Mouse (Mus musculus) urinary bladder, postnatal 4 days (tissue): ENCODE data around the gene Atf3.
"Not testable (repeated sequence)": the region's sequence is repeated elsewhere in the genome, so short reads cannot be mapped to it uniquely, and the experiment has no call there.

Source experiments
- DNase-seq, 2 experiments: peaks; one replicate each; pipeline ENCODE4 v3.0.0; 2021 to 2022; ENCODE audit warnings: low spot score in 2 of 2

The Atf3 gene

DNA sequence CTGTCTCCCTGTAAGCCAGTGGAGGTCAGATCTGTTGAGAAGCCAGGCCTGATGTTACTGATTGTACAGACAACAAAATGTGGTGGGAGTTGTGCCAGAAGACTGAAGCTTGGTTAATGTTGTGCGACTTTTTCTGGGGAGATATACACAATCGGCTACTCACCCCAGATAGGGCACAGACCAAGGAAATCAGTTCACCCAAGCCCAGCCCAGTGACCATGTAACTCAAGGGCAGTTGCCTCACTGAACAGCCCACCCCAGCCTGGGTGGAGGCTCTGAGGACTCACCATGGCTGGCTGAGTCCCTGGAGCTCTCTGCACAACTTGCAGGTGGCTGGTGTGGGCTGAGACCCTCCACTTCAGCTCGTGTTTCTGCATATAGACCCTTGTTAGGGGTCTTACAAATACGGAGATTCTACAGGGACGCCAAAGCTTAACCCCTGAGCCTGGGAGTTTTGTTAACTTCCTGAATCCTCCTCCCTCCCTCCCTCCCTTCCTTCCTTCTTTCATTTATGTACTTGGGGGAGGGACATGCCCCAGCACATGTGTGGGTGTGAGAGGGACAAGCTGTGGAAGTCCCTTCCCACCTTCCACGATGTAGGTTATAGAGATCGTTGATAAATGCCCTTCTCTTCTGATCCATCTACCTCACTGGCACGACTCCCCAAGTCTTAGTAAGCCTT lies 66.8 kb downstream of the Atf3 start:
- DNase-seq: no peak

DNA sequence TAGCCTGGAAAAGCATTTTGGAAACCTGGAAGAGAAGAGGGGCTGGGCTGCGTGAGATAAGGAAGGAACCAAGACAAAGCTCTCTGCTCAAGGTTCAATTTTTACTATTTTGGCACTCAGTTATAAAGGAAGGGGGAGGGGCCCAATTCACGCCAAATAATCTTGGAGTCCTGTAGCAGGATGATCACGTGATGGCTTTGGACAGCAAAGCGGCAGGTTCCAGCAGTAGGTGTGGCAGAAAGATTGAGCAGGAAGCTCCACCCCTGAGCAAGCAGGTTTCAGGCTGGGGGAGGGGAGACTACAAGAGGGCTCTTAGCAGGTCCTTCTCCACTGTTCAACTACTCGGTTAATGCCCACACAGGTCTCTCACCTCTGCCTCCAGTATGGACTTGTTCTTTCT lies 68.3 kb downstream of the Atf3 start:
- DNase-seq: not testable (repeated sequence)

DNA sequence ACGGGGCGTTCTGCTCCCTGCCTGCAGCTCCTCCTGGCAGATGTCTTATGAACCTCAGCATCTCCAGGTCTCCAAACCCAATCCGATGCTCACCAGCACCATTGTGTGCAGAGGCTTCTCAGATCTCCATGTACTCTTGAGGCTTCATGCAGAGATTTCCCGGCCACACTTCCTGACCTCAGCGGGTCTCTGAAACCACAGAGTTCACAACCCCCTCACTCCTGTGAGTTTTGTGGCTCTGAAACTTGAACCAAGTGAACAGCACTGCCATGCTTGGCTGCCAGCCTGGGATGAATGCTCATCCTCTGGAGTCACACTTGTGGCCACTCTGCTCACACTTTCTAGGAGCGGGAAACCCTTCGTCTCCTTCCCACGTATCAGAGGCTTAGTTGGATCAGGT lies 76.9 kb downstream of the Atf3 start:
- DNase-seq: no peak

DNA sequence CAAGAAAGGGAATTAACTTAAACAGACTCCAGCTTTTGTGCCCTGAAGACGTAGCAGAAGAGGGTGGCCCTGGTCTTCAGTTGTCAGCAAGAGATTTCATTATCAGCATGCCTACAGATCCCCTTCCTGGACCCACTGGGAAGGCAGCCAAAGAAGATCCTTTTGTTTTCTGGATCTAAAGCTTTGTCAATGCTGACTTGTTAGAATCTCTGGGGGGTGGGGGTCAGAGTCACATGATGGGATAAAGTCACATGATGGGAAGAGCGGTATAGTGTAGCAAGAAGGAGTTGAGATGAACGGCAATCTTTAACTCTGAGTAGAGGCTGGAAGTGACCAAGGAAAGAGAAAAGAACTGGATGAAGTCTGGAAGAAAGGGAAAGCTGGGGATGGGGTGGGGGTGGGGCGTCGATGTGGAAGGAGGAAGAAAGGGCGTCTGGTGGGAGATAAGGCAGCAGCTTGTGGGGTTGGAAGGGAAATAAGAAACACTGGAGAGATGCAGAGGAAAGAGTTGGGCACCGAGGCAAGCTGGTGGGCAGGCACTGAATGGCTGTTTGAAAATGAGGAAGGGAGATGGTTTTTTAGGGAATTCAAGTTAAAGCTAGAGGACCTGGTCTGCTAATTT lies 78.9 kb downstream of the Atf3 start:
- DNase-seq: no peak

DNA sequence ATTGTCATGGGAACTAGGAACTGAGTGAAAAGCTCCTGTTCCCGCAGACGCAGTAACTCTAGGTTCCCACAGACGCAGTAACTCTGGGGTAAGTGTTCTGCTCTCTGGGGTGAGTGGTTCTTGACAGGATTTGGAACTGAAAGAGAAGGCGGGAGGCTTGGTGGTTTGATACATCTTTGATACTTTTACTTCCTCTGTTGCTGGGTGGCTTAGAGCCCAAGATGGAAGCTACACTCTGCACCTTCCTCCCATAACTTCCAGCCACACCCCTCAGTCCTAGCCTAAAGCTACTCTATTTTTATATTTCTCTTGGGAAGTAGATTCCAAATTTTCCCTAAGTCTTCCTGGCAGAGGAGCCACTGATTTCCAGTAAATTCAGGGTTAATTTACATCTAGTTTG lies 79.4 kb downstream of the Atf3 start:
- no peak for DNase-seq

DNA sequence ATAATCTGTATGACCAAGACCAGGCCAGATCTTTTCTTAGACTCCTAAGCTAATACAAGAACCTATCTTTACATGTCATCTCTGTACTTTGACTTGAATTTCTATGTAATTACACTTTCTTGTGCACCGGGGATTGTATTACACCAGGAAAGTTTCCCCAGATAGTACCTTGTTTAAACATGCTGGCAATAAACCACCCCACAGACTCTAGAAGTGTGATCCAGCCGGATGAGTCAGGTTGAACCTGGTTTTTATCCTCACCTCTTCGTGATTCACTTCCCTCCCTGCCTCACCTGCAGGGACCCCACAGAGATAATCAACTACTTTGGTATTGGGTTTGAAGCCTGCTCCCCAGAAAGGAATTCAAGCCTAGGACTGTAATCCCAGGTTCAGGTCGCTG lies 82.4 kb downstream of the Atf3 start:
- no peak for DNase-seq

DNA sequence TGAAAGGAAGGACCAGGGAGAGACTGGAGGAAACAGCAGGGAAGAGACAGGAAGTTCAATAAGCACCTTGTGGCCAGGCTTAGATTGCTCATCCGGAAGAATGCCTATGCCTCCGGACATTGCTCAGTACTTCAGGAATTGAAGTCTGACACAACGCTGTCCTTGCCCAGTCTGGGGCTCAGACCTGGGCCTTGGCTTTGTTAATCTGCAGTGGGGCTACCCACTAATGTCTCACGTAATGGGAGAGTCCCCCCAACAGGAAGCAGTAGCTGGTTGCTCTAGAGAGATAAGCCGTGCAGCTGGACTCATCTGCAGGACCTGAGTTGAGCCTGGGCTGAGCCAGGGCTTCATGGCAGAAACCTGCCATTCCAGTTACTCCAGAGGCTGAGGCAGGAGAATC lies 84.9 kb downstream of the Atf3 start:
- no peak for DNase-seq

DNA sequence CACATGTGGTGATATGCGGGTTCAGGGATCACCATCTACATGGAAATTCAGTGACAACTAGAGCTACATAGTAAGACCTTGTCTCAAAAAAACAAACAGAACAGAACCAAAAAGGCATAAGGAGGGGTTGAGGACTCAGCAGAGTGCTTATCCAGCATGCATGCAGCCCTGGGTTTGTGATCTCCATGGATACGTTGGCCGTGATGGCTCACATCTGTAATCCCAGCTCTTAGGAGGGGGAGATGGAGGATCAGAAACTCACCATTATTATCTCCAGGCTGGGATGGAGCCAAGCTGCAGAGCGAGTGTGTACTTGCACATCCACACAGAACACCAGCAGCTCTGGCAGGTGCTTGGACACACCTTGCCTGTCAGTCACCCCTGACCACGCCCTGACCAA lies 85.6 kb downstream of the Atf3 start:
- no peak for DNase-seq

DNA sequence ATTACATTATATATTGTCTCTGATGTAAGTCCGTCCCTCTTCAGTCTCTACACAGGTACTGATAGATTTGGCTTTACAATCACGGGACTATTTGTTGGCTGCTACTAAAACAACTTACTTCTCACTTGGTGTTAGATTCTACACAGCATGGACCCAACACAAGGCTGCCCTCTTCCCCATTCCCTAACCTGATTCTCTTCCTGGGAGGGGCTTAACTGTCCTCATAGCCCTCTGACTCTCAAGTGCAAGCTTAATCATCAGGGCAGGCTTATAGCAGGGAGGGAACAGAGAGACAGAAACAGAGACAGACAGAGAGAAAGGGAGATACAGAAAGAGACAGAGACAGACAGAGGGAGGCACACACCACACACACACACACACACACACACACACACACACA lies 86.1 kb downstream of the Atf3 start:
- DNase-seq: no peak

DNA sequence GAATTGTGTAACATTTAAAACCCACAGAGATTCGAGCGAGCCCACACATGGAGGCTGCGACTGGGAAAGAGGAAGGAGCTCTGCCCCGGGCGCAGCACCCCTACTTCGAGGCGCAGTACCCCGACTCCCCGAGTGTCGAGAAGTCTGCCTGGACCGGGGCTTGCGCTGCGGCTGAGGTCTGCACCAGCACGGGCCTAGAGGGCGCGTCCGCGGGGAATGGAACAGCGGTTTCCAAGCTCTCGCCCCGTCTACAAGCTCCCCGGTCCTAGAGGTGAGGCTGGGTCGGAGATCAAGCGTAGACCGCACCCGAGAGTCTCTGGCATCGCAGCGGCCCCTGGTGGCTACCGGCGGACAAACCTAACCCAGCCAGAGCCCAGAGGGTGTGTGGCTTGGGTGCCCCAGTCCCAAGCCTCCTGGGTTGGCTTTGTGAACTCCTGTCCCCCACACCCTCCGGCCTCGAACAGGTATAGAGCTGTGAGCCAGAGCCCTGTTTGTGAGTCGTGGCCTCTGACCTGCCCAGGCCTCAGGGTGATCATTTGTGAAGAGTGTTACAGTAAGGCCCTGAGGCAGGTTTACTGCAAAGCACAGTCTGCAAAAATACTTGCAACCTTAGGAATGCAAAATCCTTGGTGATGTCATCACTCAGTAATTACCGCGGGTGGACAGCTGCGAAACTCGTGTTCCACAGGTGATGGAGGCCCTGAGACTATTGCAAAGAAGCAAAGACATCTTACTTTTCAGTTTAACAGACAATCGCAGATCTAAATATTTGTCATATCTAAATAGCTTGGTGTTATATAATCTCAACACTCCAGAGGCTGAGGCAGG lies 91.8 kb downstream of the Atf3 start:
- DNase-seq: peak; percentile 29 to 69

DNA sequence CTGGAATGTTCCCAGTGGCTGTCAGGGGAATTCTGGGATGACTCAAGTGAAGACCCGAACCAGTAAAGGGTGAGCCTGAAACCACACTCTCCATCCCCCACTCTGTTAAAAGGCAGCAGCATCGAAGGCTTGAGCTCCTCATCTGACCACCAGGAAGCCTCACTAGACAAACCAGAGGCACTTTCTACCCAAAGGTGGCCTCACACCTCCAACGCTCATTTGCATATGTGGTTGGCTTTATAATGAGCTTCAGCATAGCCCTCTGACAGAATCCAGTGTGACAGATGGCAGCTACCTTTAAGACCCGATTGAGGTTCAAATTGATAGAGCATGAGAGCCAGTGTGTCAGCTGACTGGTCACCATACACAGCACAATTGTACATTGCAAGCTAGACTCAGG lies 93.6 kb downstream of the Atf3 start:
- no peak for DNase-seq

DNA sequence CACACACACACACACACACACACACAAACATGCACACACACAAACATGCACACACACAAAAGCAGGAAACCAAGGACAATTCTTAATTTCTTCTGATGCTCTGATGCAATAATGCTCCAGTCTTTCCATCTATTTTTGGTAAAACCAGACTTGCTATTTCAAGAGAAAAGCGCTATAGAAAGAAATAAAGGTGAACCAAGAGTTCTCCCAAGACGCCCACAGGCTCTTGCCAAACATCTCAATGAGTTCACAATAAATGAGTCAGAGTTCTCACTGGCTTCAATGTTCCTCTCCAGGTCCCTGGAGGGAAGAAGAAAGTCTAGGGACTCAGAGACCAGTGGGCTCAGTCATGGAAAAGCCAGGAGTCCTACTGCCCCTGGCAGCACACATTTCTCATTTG lies 94.1 kb downstream of the Atf3 start:
- no peak for DNase-seq

DNA sequence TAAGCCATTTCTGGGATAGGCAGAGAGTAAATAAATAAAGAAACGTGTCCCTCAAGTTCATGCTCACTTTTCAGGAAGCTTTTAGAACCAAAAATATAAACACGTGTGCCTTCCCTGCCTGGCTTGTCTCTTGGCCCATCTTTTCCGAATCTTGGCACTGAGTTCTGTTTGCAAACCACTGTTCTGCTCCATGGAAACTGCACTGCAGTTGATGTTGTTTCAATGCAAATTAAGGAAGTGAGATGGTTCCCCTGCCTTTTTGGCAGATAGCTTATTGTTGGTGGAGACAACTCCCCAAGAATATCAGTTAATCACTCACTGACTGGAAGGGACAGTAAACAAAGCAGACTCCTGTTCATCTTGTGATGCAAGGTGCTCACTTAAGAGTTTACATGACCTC lies 95.1 kb downstream of the Atf3 start:
- no peak for DNase-seq
